Mouse (Mus musculus): ENCODE measurements around the gene Dgkb. TPM values are rescaled to one million over a fixed set of nuclear protein-coding genes. Genes with fewer than 3 reads are reported as not detected.

Dgkb gene
- 1 to 10 TPM; 3.7 to 4.4 TPM for total RNA-seq (2021)
- long read RNA-seq, experiment 1, result 0 reads
- long read RNA-seq, experiment 2, partial matches to known transcripts, result 0 of 1 reads
- long read RNA-seq, experiment 2, other reads (novel, unspliced or antisense), result 1 of 1 reads

DNA sequence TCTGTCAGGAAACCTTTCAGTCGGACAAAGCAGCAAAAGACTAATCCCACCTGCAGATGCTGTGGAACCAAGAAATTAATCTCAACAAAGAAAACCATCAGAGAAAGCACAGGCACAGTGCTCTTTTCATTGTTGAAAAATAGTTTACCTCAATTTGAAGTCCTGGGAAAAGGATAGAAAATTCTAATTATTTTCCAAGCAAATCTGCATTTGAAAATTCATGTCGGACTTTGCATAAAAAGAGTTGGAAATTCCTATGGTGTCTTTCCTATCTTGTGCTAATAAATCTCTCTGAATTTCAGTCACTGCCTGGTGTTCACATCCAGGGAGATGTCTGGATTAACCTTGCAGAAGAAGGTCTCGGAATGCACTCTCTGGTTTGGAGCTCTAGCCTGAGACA is at the start of gene Dgkb:
TSS of gene Dgkb (plus strand) at position 301 of the 400 bp plus-strand sequence.
- no peak for DNase-seq

DNA sequence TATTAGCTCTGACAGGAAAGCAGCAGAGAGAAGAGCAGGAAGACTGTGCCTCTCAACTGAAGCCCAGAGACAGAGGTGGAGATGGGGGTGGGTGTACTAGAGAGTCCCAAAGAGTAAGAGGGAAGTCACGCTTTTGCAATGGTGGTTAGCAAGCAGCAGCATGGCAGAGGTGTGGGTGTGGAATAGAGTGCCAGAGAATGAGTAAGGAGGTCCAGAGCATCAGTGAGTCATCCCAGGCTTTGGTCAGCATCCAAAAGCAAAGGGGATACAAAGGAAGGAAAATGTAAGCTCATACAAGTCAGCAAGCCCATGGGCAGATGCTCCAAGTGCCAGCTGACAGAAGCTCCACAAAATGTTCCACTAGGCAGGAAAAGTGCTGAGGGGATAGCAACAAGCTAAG is 47.7 kb upstream of the Dgkb start:
- peak; percentile 24 to 31 for DNase-seq

DNA sequence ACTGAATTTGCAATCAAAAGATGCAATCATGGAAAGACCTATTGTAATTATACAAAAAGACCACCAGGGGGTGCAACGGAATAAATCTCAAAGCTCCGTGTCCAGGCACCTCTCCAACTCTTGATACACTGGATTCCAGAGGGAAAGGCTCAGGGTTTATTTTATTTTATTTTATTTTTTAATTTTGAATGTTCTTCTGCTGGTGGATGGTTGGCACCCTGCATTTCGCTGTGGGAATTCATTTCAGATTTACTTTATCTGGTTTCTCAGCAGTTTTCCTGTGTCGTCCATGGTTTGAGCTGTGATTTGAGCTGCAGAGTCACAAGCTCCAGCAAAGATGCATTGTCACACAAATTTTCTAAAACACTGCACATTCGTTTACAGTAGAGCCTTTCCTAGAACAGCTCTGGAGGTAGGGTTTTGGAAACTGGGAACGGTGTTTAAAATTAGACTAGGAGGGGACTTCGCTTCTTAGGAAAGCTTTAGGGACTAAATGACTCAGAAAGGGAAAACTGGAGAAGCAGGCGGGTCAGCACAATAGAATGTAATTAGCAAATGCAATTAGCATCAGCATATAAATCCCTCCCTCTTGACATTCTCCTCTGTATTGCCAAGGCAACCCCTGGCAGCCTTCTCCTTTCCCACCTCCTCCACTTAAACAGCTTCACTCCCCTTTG is 43.7 kb upstream of the Dgkb start:
- peak; percentile 8 to 23 for DNase-seq

DNA sequence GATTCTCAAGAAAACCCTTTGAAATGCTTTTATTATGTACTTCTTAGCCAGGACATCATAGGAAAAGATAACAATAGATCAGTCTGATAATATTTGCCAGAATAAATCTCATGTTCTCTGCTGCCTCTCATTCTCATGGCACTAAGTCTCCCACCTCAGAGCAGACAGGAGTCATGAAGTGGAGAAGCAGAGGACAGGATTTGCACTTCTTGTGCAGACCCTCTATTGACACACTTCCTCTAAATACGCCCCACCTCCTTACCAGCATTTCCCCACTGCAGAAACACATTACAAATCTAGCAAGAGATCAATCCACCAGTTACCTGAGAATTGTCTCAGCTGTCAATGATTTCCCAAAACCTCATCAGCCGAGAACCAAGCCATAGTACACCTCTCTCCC is 42.9 kb upstream of the Dgkb start:
- DNase-seq, result no peak

DNA sequence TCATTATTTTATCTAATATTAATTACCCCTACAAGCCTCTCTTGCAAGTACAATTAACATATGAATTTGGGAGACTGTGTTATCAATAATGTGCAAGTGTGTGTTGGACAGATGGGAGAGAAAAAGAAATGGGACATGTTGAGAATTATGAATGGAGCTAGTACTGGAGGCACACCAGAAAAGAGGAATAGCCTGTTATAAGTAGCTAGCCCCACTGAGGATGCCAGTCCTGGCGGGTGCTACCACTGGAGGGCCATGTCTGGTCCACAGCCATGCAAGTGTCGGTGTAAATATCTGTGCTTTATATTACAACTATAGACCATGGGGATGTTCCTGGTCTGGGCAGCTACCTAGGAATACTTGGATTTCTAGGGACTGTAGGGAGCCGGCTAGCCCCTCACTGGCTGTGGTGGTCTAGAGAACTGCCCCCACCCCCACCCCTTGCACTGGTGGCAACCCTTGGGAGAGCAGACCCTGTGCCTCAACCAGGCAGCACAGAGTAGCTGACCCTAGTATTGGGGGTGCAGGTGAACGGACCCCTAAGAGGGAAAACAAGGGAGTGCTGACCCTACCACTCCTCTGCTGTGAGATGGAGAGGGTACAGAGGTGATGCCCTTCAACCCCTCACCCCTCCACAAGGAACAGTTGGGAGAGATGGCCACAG is 21.1 kb upstream of the Dgkb start:
- no peak for DNase-seq

DNA sequence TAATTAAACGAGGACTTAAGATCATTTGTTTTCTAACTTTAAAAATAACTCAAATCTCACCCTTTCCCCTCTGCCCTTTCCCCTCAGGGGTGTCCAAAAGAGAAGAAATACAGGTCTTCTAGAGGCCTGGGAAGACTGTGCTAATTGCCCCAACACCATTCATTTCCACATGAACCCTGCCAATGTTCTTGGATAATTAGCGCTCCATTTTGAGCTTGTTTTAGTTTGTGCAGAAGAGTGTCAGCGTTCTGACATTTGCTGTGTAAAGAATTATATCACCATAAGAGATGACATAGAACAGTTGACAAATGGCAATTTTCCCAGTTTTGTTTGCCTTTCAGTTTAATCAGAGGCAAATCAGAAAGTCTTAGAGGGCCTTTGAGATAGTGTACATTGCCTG is 3.4 kb upstream of the Dgkb start:
- no peak for DNase-seq

DNA sequence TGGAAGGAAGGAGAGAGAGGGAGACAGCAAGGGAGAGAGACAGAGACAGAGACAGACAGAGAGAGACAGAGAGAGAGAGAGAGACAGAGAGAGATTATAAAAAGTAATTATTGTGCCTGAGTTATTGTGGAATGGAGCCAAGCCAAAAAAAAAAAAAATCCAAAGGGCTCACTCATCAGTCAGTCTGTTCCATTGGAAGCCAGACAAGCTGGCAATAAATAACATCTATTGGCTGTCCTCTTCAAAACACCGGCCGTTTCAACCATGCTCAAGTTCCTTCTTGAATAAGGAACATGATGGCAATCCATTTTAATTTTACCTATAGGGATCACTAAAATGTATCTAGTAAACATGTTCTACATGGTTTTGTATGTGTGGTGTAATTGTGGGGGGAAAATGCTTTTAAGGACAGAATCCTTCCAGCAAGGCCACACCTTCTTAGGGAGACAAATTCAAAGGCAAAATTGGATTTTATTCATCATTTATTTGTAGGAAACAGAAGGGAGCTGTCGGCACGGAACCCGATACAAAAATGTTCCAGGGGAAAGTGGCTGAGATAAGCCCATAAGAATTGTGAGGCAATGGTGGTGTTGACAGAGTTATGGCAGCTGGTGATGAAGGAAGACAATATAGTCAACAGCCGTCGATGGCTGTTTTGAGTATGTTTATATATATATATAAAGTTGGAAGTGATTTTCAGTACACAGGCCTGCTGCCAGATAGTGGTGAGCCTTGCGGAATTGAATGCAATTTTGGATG is 3.7 kb downstream of the Dgkb start:
- DNase-seq, result no peak

DNA sequence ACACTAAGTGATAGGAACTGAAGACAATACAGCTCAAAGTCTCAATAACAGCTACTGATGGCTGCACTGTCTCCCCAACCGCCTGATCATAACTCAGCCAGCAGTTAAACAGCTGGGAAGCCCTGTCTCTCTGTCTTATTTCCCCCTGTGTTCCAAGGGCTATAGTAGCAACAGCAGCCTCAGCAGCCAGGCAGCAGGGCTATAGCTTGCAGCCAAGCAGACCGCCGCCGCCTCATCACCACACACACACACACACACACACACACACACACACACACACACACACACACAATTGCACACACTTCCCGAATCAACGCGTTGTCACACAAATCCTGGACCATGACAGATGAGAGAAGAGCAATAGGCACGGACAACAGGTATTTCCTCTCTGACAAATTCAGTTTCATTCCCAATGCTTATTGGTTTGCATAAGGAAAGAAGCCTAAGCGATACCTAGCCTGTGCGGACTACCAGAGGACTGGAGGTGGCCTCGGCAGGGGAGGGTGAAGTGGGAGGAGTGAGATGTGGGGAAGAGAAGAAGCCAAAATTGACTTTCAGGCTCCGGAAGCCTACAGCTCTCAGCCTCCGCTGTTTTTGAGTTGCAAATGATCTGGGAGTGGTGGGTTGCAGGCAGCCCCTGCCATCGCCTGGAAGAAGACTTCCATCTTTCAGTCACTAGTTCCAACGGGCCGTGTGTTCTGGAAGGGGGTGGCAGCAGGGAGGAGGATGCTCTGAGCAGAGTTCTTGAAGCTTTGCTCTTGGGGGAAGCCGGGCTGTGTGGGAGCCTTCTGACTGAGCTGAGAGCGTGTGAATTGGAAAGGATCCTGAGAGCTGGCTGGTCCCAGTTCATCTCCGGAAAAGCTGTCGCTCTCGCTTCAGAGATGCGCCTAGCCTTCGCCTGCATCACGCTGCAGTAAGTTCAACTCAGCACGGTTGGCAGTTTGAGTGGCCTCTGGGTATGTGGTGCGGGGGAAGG is 62.8 kb downstream of the Dgkb start:
- DNase-seq, result peak in 1 of 2 experiments; percentile 7

DNA sequence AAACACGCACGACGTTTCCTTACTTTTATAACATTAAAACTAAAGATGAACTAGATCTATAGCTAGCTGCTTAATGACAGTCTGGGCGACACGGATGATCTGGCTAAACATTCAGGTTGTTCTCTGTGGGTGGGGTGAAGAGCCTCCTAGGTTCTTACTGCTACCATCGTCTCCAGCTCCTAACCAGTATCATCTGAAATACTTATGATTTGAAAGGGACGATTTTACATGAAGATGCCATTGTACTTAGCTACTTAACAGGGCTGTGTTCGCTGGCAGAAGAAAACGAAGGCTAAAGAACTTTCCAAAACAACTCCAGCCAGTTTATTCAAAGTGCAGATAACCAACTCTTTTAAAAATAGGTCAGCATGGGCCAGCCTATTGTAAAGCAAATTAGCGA is 63.9 kb downstream of the Dgkb start:
- DNase-seq, result no peak

DNA sequence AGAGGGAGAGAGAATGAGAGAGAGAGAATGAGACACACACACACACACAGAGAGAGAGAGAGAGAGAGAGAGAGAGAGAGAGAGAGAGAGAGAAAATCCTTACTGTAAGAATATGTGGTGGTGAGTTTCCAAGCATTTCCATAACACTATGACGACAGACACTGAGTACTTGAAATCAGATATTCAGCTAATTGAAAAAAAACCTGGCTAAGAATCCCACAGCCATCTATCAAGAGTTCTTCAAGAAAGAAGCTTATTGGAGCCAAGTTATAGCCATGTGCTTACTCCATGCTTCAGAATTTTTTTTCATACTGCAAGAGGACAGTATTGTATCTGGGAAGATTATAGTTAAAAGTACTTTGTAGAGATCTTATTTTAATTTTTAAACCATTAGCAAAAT is 65.3 kb downstream of the Dgkb start:
- DNase-seq, result no peak

DNA sequence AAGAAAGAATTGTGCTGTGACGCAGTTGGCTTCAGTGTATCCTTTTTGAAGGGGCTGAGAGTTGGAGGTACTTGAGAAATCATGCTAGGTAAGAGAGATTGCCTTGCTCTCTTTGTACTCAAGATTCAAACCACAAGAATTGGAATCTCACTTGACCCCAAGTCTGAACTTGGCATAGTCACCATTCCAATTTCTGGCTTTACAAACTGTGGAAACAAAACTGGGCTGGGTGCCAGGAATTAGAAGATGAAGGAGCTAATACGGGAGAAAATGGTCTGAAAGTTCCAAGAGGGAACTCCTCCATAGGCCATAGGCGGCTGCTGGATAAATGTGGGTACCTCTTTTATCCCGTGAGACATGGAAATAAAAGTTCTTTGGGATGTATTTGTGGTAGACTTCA is 66.3 kb downstream of the Dgkb start:
- DNase-seq, result no peak

DNA sequence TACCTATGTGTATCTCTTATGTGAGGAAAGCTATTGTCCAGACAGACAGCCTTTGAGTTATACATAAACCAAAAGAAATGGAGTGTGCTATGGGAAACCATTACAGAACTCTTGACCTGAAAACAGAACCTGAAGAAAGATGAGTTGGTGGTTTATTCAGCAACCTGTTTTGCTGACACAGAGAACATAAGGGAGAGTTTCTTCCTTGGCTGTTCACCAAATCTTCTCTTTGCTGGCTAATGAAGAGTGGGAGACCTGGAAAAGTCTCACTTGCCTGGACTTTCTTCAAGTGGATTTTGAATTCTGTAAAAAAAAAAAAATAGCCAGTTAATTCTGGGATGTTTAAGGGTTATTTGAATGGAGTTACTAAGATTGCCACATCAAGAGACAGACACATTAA is 71.1 kb downstream of the Dgkb start:
- no peak for DNase-seq

DNA sequence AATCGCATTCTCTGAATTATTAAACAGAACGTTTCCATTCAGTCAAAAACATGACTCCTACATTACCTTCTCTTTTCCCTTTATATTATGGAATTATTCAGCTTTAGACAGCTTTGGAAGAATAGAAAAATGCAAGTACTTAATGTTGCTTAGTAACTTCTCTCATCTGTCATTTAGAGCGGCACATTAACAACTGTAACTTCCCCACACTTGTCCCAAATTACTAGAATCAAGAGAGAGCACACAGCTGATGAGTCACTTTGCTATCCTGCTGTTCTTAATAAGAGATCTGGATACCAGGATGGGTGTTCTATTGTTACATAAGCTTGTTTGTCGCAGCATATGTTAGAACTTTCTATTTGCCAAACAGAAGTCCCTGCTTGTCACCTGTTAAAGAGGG is 71.9 kb downstream of the Dgkb start:
- no peak for DNase-seq

DNA sequence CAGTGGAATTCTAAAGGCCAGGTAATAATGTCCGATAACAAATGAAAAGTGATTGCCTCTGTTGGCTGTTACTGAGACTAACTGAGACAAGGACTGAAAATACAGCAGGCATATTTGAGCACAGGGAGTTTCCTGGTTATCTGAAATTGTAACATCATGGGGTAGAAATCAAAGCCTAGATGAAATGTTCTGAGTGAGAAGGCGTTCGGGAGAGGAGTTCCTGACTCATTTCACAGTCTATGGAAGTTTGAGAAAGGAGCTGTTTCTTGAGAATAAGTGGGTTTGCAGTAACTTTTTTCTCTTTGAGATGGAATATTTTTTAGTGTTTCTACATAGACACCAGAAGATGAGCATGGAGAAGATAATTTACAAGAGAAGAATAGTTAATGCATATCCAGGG is 73.8 kb downstream of the Dgkb start:
- no peak for DNase-seq

DNA sequence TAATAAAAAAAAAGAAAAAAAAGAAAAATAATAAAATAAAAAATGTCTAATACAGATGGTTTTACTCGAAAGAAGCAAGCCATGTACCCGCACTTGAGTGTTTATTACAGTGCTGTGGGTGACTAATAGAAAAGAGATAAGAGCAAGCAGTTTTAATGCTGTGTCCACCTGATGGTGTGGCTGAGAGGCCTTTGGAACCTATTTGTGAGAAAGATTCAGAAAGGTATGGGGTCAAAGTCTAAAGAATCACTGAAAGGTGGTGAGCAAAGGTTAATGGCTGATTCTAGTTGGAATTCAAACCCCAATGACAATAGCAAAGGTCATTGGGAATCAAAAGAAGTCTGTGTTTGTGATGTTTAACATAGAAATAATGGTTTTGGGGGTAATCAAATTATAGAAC is 124.6 kb downstream of the Dgkb start:
- no peak for DNase-seq

DNA sequence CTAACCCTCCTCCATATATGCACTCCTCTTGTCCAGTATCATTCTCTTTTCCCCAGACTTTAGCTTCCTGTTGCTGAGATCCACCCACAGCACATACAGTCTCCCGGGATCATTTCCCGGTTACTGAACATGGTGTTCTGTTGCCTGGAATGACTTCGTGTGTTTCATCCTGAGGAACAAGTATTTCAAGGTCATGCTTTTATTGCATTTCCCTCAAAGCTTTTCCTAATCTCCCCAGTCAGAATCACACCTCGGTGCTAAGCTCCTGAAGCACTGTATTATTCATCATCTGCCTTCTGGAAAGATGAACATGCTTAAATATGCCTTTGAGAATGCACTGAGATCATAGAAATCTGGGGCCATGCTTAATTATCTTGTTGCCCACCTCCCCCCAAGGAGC is 138.7 kb downstream of the Dgkb start:
- DNase-seq, result no peak

DNA sequence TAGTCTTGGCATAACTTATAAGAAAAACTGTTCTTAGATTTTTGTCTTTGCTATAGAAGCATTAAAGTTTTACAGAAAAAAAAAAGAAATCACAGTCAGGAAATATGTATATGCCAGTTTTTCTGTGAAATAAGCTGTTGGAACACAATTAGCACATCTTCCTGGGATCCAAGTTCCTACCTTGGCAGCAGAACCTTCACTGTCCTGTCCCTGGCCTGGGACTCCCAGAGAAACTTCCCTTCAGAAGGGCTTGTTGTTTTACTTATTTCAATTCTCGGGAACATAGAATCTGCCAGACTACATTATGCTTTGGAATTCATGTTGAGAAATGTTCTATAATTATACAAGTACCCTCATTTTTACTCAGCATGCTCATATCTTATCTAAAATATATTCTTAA is 154.0 kb downstream of the Dgkb start:
- no peak for DNase-seq

DNA sequence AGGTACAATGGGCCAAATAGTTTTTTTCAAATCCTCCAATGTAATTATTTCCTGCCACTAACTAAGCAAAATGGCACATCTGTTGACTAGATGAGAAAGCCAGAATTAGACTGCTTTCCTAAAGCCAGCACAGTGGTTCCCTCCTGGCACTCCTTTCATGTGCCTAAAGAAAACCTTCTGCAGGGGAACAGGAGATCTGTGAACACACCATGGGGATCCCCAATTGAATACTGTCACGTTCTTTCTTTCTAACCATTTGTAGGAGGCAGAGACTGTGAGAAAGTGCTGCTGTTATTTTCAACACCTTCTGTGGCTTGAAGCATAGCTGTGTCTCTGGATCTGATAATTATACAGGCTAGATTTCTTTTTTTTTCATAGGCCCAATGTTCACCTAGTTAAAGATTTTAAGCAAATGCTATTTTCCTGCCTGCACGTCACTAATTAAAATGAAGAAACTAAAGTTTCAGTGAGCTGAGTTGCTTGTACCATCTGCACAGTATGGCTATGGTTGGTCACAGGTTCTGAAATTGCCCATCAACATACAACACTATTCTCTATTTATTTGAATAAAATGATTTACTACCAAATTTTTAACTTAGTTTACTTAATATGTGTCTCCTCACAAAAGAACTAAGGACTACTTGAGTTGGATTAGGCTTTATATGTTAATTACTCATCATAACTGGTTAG is 161.1 kb downstream of the Dgkb start:
- no peak for DNase-seq

DNA sequence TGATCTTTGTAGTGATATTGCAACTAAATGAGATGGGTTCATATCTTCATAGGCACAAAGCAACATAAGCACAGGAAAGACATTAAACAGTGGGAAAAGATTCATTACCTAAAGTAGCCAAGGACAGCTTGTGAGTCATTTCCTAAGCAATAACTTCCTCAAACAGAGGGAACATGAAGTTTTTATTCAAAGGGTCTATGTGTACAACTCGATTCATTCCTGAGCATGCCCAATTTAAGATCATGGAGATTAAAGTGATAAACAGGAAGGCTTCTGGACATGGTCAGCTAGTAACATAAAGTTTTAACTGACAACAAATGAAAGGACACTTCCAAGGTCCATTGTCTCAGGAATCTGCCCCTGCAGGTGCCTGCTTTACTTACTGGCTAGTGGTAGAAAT is 167.8 kb downstream of the Dgkb start:
- no peak for DNase-seq

DNA sequence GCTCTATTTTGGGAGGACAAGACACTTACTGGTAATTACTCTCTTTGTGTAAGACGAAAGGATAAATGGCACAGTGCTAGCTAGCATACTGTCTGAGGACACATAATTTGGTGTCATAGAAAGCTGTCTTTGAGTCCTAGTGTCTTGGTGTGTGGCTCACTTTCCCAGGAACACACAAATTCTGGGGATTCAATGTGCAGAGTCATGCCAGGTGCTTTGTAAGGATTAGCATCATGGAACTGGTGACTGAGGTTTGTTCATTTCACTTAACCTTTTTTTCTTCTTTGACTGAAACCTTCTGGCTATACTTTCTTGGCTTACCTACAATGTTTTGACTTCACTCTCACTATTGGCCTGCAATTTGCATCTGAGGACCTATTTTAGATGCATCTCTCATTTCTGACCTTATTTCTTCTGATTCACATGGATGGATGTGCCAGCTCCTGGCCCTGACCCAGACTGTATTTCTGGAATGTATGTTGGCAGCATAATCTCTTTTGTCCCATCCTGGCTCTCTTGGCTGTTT is 170.6 kb downstream of the Dgkb start:
- DNase-seq, result peak in 1 of 2 experiments; percentile 6

DNA sequence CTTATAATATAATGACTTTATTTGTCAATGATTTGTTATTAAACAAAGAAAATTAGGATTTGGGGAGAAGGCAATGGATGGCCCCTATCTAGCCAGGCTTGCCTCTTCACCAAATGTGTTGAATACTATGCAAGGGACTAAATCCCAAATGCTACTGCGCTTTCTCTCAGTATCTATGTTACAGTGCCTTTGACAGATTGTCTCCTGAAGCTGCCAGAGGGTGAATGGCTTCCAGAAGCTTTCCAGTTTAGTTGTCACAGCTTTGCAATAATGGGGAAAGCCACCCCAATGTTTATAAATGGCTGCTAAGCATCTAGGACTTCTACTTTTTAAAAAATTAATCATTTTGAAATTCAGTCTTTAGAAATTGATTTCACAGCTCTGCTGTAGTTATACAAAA is 175.7 kb downstream of the Dgkb start:
- DNase-seq, result no peak

All from adrenal gland, postnatal 36 days (tissue).